Mouse (Mus musculus) small intestine, adult 2 months (tissue): Measurements from ENCODE around the gene Rps3.

Experiments
- CTCF ChIP-seq: fragments of 200-500 bp; IDR thresholded peaks from 2 replicates; pipeline ENCODE4 v1.5.1; 2012; ENCODE audit warnings: low read depth, mild to moderate bottlenecking, control low read depth, inconsistent platforms, low read length, moderate library complexity, mixed read lengths; ENCODE audit not compliant: insufficient replicate concordance, insufficient read length; ENCODE audit errors: extremely low read depth
- POLR2A ChIP-seq: fragments of 200-500 bp; IDR thresholded peaks from 2 replicates; pipeline ENCODE4 v1.6.1; 2012; ENCODE audit warnings: low read depth, mild to moderate bottlenecking, control low read depth, inconsistent platforms, low read length, moderate library complexity

GRCm38 (mm10) chr7:99443164-99443563 lies 40.4 kb downstream of the Rps3 start:
- TF ChIP-seq CTCF: no peak
- no peak for TF ChIP-seq POLR2A
